Mouse (Mus musculus): ENCODE data around the gene Sytl3.
"Not testable (repeated sequence)": the region's sequence is repeated elsewhere in the genome, so short reads cannot be mapped to it uniquely, and the experiment has no call there.

DNA sequence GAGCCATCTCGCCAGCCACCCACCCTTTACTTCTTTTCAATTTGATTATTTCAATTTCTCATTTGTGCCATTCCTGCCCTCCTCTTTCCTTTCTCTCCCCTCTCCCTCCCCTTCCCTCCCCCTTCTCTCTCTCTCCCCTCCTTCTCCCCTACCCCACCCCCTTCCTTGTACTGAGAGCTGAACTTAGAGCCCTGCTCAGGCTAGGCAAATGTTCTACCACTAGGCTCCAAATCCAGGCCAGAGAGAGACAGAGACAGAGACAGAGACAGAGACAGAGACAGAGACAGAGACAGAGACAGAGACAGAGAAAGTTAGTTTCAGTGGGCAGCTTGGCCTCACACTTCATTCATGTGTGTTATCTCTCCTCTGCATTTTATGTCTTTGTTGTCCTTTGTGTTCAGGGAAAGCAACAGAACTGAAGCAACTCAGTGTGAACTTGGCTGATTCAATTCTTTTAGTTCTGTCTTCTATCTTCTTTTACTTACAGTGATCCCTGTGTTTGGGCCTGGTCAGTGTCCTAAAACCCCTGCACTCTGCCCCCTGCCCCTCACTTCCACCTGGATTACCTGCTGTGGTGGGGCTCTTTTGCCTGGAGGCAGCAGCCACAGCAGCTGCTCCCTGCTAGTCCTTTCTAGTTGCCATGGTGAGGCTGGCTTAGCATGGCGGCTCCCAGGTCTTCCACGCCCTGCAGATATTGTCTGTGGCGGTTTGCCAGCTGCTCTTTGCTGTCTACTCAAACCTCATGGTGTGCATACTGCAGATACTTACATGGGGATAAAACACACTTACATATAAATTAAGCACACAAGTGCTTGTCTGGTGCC is 25.8 kb downstream of the Sytl3 start:
- not testable (repeated sequence) for TF ChIP-seq CTCF (IDR thresholded peaks at IDR 0.05; ENCODE audit: low read depth, low read length); POLR2A (IDR thresholded peaks at IDR 0.05; ENCODE audit: insufficient read depth, low read length); EP300 (IDR thresholded peaks at IDR 0.05; ENCODE audit: insufficient read depth, low read depth, low read length)

Measured in ES-Bruce4 (cell line).